Mouse (Mus musculus) myocyte (in vitro differentiated cells): ENCODE data around the gene Map1b. TPM values are rescaled to one million over a fixed set of nuclear protein-coding genes. Genes with fewer than 3 reads are reported as not detected.

Experiments used
- H3K27me3 ChIP-seq: one replicate; pipeline ENCODE4 v1.6.1; 2011; ENCODE audit not compliant: control insufficient read depth, insufficient read depth, insufficient read length
- H3K36me3 ChIP-seq: one replicate; pipeline ENCODE4 v1.6.1; 2011; ENCODE audit not compliant: control insufficient read depth, insufficient read depth
- H3K4me2 ChIP-seq: one replicate; pipeline ENCODE4 v1.6.1; 2011; ENCODE audit warnings: low read depth, control low read depth
- H3K4me3 ChIP-seq: one replicate; pipeline ENCODE4 v1.5.1; 2011; ENCODE audit warnings: mild to moderate bottlenecking, control low read depth, moderate library complexity
- H3K79me2 ChIP-seq: one replicate; pipeline ENCODE4 v1.6.1; 2011; ENCODE audit not compliant: control insufficient read depth, insufficient read depth
- H3ac ChIP-seq: one replicate; pipeline ENCODE4 v1.6.1; 2011; ENCODE audit not compliant: control insufficient read depth, insufficient read length
- CEBPB ChIP-seq: IDR thresholded peaks from 2 replicates; pipeline ENCODE4 v1.6.1; 2011; ENCODE audit warnings: mild to moderate bottlenecking, moderate library complexity; ENCODE audit not compliant: poor library complexity, insufficient read depth, severe bottlenecking
- E2F4 ChIP-seq: IDR thresholded peaks from one replicate; pipeline ENCODE4 v1.6.1; 2011; ENCODE audit warnings: mild to moderate bottlenecking, control low read depth, moderate library complexity; ENCODE audit not compliant: insufficient read depth
- MAX ChIP-seq: IDR thresholded peaks from one replicate; pipeline ENCODE4 v1.6.1; 2011; ENCODE audit warnings: low read depth, mild to moderate bottlenecking, control low read depth
- MYOD1 ChIP-seq, 3 experiments: IDR thresholded peaks; one replicate each; pipeline ENCODE4 v1.6.1; 2011; ENCODE audit warnings: control low read depth in 2 of 3, low read depth in 2 of 3, mild to moderate bottlenecking in 2 of 3, moderate library complexity in 1 of 3; ENCODE audit not compliant: insufficient read length in 2 of 3, control insufficient read depth in 1 of 3
- MYOG ChIP-seq, 3 experiments: IDR thresholded peaks; one replicate each; pipeline ENCODE4 v1.6.1; 2011; ENCODE audit warnings: control low read depth in 2 of 3, low read depth in 2 of 3, mild to moderate bottlenecking in 2 of 3; ENCODE audit not compliant: insufficient read length in 2 of 3, control insufficient read depth in 1 of 3, insufficient read depth in 1 of 3
- POLR2A ChIP-seq: IDR thresholded peaks from one replicate; pipeline ENCODE4 v1.6.1; 2011; ENCODE audit warnings: low read depth, mild to moderate bottlenecking, control low read depth, moderate library complexity; ENCODE audit not compliant: insufficient read length
- POLR2AphosphoS2 ChIP-seq: IDR thresholded peaks from one replicate; pipeline ENCODE4 v1.6.1; 2011; ENCODE audit warnings: low read depth, control low read depth; ENCODE audit not compliant: insufficient read length
- REST ChIP-seq: IDR thresholded peaks from one replicate; pipeline ENCODE4 v1.6.1; 2011; ENCODE audit warnings: mild to moderate bottlenecking, control low read depth, moderate library complexity; ENCODE audit not compliant: insufficient read depth, insufficient read length
- SRF ChIP-seq: IDR thresholded peaks from one replicate; pipeline ENCODE4 v1.6.1; 2011; ENCODE audit warnings: low read depth; ENCODE audit not compliant: control insufficient read depth, insufficient read length
- TCF12 ChIP-seq: IDR thresholded peaks from one replicate; pipeline ENCODE4 v1.6.1; 2011; ENCODE audit warnings: mild to moderate bottlenecking, control low read depth; ENCODE audit not compliant: poor library complexity, insufficient read depth, severe bottlenecking
- TCF3 ChIP-seq: IDR thresholded peaks from one replicate; pipeline ENCODE4 v1.6.1; 2011; ENCODE audit warnings: low read depth, control low read depth; ENCODE audit not compliant: insufficient read length
- USF1 ChIP-seq: IDR thresholded peaks from one replicate; pipeline ENCODE4 v1.6.1; 2011; ENCODE audit warnings: low read depth, mild to moderate bottlenecking, control low read depth, moderate library complexity
- polyA plus RNA-seq: library from polyadenylated mRNA; unstranded; fragments of >200 nt; fragmentation: generic; extraction: Trizol; gene quantifications from one replicate; pipeline ENCODE4 v1.2.1, GENCODE M21; 2012; ENCODE audit warnings: missing spikeins

Gene Map1b
- polyA plus RNA-seq, 1 experiment = 40.6 TPM

- peaks cover 7% of the 10 kb centered on the region for H3K27me3 ChIP-seq
- no peaks in the 10 kb centered on the region for H3K79me2 ChIP-seq
- no peak overlapping the region for H3K4me2 ChIP-seq
- no peak for TF ChIP-seq TCF3
- TF ChIP-seq SRF = no peak
- no peak for TF ChIP-seq POLR2A
- TF ChIP-seq MAX = no peak
- no peak for TF ChIP-seq CEBPB
- TF ChIP-seq USF1 = no peak
- TF ChIP-seq POLR2AphosphoS2 = no peak
- no peak for TF ChIP-seq E2F4
- TF ChIP-seq TCF12 = no peak
- no peak for TF ChIP-seq MYOD1 (IDR thresholded peaks at IDR 0.05; ENCODE audit: control insufficient read depth in 1 of 3, insufficient read length in 2 of 3, low read depth in 2 of 3)
- TF ChIP-seq MYOG (IDR thresholded peaks at IDR 0.05; ENCODE audit: control insufficient read depth in 1 of 3, insufficient read depth in 1 of 3, insufficient read length in 2 of 3, low read depth in 2 of 3) = no peak
- no peak for TF ChIP-seq REST
- no peak overlapping the region for H3K4me3 ChIP-seq
- H3K36me3 ChIP-seq = no peaks in the 10 kb centered on the region
- no peak overlapping the region for H3ac ChIP-seq
Observed at GRCm38 (mm10) chr13:99560674-99561639, 44.6 kb upstream of the Map1b start.

DNA sequence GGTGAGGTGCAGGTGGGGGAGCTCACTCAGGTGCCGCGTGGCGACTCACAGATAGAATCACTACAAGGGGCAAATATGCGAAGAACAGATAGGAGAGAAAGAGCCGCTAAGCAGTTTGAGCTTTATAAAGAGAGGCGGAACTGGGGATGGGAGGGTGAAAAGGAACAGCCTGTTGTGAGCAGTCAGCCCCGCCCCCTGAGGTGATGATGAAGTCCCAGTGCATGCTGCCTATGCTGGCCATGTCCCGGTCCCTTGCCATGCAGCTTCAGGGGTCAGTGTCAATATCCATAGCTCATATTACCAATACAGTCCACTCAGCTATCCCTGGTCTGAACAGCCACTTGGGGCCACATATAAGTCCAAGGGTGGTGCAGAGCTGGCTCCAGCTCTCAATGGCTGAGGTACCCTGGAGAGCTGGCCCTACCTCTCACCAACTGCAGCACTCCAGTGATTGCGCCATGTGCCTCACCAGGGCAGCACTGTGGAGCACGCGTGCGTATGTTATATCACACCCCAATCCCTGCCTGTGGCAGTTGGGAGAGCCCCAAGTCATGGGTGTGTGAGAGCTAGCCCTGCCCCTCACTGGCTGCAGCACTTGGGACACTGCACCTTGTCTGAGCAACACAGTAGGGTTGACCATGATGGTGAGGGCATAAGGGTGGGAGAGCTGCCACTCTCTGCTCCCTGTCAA, 42.0 kb upstream of the Map1b start:
- TF ChIP-seq E2F4 (no peak), MYOD1 (IDR thresholded peaks at IDR 0.05; ENCODE audit: control insufficient read depth in 1 of 3, insufficient read length in 2 of 3, low read depth in 2 of 3) (no peak), REST (no peak), USF1 (no peak)
- Histone ChIP-seq H3K4me3 (no peak overlapping the region), H3K4me2 (no peak overlapping the region), H3K27me3 (peaks cover 7% of the 10 kb centered on the region), H3ac (no peak overlapping the region), H3K79me2 (no peaks in the 10 kb centered on the region), H3K36me3 (no peaks in the 10 kb centered on the region)

DNA sequence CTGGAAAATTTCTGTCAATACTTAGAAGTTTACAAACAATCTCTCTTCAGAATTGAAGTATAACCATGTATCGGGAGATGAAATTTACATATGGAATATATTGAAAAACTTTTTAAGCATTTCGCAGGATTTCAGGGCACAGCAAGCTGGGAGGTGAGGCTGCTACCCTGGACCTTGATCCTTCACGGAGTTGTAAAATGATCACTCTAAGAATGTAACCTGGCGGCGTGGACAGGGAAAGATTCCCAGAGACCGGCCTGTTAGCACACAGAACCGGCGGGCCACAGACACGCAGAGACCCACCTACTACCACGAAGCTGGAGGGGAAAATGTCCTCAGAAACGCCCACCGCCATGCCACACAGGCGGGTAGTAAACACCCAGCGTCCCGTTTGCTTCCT, 41.5 kb upstream of the Map1b start:
- Histone ChIP-seq H3K79me2 (no peaks in the 10 kb centered on the region), H3K4me3 (no peak overlapping the region), H3K4me2 (no peak overlapping the region), H3K36me3 (no peaks in the 10 kb centered on the region), H3K27me3 (peaks cover 7% of the 10 kb centered on the region), H3ac (no peak overlapping the region)
- no peak for TF ChIP-seq CEBPB
- no peak for TF ChIP-seq POLR2AphosphoS2
- no peak for TF ChIP-seq SRF

DNA sequence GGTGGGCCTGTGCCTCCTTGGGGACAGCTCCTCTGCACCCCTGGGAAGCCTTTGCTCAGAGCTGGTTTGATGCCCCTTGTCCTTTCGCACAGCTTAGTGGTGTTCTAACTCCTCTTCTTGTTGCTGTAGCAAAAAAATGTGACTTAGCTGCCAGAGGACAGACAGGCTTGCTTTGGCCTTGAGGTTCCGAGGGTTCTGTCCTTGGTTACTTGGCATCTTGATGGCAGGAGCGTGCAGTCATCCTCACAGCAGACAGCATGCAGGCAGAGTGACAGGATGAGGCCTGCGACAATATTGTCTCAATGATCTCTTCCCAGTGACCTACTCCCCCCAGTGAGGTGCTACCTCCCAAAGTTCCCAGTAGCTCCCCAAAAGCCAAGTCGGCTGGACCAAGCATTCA, 41.0 kb upstream of the Map1b start:
- no peak overlapping the region for H3K4me3 ChIP-seq
- TF ChIP-seq REST (no peak), MYOD1 (IDR thresholded peaks at IDR 0.05; ENCODE audit: control insufficient read depth in 1 of 3, insufficient read length in 2 of 3, low read depth in 2 of 3) (no peak), USF1 (no peak), SRF (no peak), MAX (no peak), POLR2A (no peak), CEBPB (no peak), MYOG (IDR thresholded peaks at IDR 0.05; ENCODE audit: control insufficient read depth in 1 of 3, insufficient read depth in 1 of 3, insufficient read length in 2 of 3, low read depth in 2 of 3) (no peak)
- H3K79me2 ChIP-seq = no peaks in the 10 kb centered on the region
- H3ac ChIP-seq = no peak overlapping the region
- no peaks in the 10 kb centered on the region for H3K36me3 ChIP-seq
- H3K4me2 ChIP-seq = no peak overlapping the region
- H3K27me3 ChIP-seq = peaks cover 7% of the 10 kb centered on the region

GRCm38 (mm10) chr13:99554960-99555359, 38.6 kb upstream of the Map1b start:
- peaks cover 5% of the 10 kb centered on the region for H3K27me3 ChIP-seq
- H3K36me3 ChIP-seq = no peaks in the 10 kb centered on the region
- TF ChIP-seq TCF12 (no peak), CEBPB (no peak), TCF3 (no peak), POLR2A (no peak), MAX (no peak), USF1 (no peak), MYOG (IDR thresholded peaks at IDR 0.05; ENCODE audit: control insufficient read depth in 1 of 3, insufficient read depth in 1 of 3, insufficient read length in 2 of 3, low read depth in 2 of 3) (no peak), MYOD1 (IDR thresholded peaks at IDR 0.05; ENCODE audit: control insufficient read depth in 1 of 3, insufficient read length in 2 of 3, low read depth in 2 of 3) (no peak), E2F4 (no peak), REST (no peak), SRF (no peak), POLR2AphosphoS2 (no peak)
- no peak overlapping the region for H3K4me3 ChIP-seq
- H3K4me2 ChIP-seq = no peak overlapping the region
- no peaks in the 10 kb centered on the region for H3K79me2 ChIP-seq
- no peak overlapping the region for H3ac ChIP-seq
